Mouse (Mus musculus) heart, embryonic 14.5 days (tissue): ENCODE results near the gene Cldn3. TPM values are rescaled to one million over a fixed set of nuclear protein-coding genes. Genes with fewer than 3 reads are reported as not detected.
A peak's percentile ranks its signal among the peaks of the same experiment; 100 is the strongest.

ENCODE experiments used
- ATAC-seq: fragments of 200-750 bp; cut with Nextera tagmentation; 2 replicates; pipeline ENCODE4 v1.8.0; 2017; ENCODE audit warnings: low read depth, moderate TSS enrichment; ENCODE audit not compliant: insufficient number of reproducible peaks, insufficient read depth, low FRiP score
- H3K27ac ChIP-seq, 2 experiments: fragments of 200-500 bp in 1 of 2; fragments of 300-500 bp in 1 of 2; sonication (generic) in 1 of 2; replicated peaks in 1 of 2; 2 replicates each; pipeline ENCODE4 v1.5.1; 2012 to 2014; ENCODE audit warnings: low read depth in 2 of 2, low read length in 2 of 2, control low read depth in 1 of 2, mild to moderate bottlenecking in 1 of 2, mixed read lengths in 1 of 2; ENCODE audit not compliant: control insufficient read depth in 1 of 2, insufficient read depth in 1 of 2
- H3K27me3 ChIP-seq: fragments of 300-500 bp; sonication (generic); 2 replicates; pipeline ENCODE4 v1.6.1; 2014; ENCODE audit warnings: mild to moderate bottlenecking, low read length, control low read depth; ENCODE audit not compliant: control insufficient read depth, insufficient read depth
- H3K36me3 ChIP-seq: fragments of 300-500 bp; sonication (generic); 2 replicates; pipeline ENCODE4 v1.6.1; 2014; ENCODE audit warnings: mild to moderate bottlenecking, control low read depth, low read length, mixed read lengths; ENCODE audit not compliant: control insufficient read depth, insufficient read depth
- H3K4me1 ChIP-seq, 2 experiments: fragments of 200-500 bp in 1 of 2; fragments of 300-500 bp in 1 of 2; sonication (generic) in 1 of 2; 2 replicates each; pipeline ENCODE4 v1.6.1; 2012 to 2014; ENCODE audit warnings: low read length in 2 of 2, control low read depth in 1 of 2, mixed read lengths in 1 of 2; ENCODE audit not compliant: control insufficient read depth in 2 of 2, insufficient read depth in 2 of 2
- H3K4me2 ChIP-seq: fragments of 300-500 bp; sonication (generic); 2 replicates; pipeline ENCODE4 v1.6.1; 2014; ENCODE audit warnings: mild to moderate bottlenecking, low read length
- H3K4me3 ChIP-seq, 2 experiments: fragments of 200-500 bp in 1 of 2; fragments of 300-500 bp in 1 of 2; sonication (generic) in 1 of 2; 2 replicates each; pipeline ENCODE4 v1.5.1; 2012 to 2014; ENCODE audit warnings: low read length in 2 of 2, mild to moderate bottlenecking in 2 of 2, control low read depth in 1 of 2, low read depth in 1 of 2, moderate library complexity in 1 of 2; ENCODE audit not compliant: control insufficient read depth in 1 of 2, insufficient read depth in 1 of 2
- H3K9ac ChIP-seq: fragments of 300-500 bp; sonication (generic); 2 replicates; pipeline ENCODE4 v1.6.1; 2014; ENCODE audit warnings: mild to moderate bottlenecking, low read length
- H3K9me3 ChIP-seq: fragments of 300-500 bp; sonication (generic); 2 replicates; pipeline ENCODE4 v1.6.1; 2016; ENCODE audit warnings: low read length, control low read depth; ENCODE audit not compliant: control insufficient read depth
- WGBS: fragments of 180-500 bp; shearing (Covaris S2); extraction: QIAGEN DNeasy Blood & Tissue Kit; methylation state at CpG from one replicate; pipeline ENCODE4 v1.1.7; 2014; 5-methylcytosine and 5-hydroxymethylcytosine counted together
- polyA plus RNA-seq: library from polyadenylated mRNA; unstranded; fragments of >200 nt; fragmentation: Nextera tagmentation; extraction: Ambion mirVana; gene quantifications from 2 replicates; pipeline ENCODE4 v1.2.1, GENCODE M21; 2014

The Cldn3 gene
- polyA plus RNA-seq, 1 experiment from 2014 or later = 2.2 TPM

GRCm38 (mm10) chr5:135007802-135008571, 22.0 kb downstream of the Cldn3 start:
- Histone ChIP-seq H3K36me3 (peaks cover 13% of the 10 kb centered on the region), H3K9me3 (no peaks in the 10 kb centered on the region), H3K27me3 (no peaks in the 10 kb centered on the region), H3K4me1 (peaks cover 10 to 17% of the 10 kb centered on the region in 2 experiments), H3K4me3 (peak overlapping the region; percentile 66 to 71), H3K9ac (peak overlapping the region; percentile 81), H3K4me2 (peak overlapping the region; percentile 91), H3K27ac (peak overlapping the region; percentile 91 to 98)
- 29% methylated on average over 16 of the region's 16 CpGs for WGBS
- ATAC-seq = no peak

GRCm38 (mm10) chr5:135008671-135009589, 22.9 kb downstream of the Cldn3 start, which contains the start of gene Abhd11:
Abhd11 (plus strand) TSS chr5:135009152.
- no peaks in the 10 kb centered on the region for H3K27me3 ChIP-seq
- H3K4me1 ChIP-seq = peaks cover 10 to 19% of the 10 kb centered on the region in 2 experiments
- H3K4me3 ChIP-seq = peak within 1 kb of the TSS; percentile 66 to 71
- ATAC-seq = peak; percentile 87
- peak within 1 kb of the TSS; percentile 83 for H3K9ac ChIP-seq
- H3K9me3 ChIP-seq = no peaks in the 10 kb centered on the region
- H3K36me3 ChIP-seq = peaks cover 13% of the 10 kb centered on the region
- under 1% methylated on average over 52 of the region's 52 CpGs for WGBS
- H3K4me2 ChIP-seq = peak within 1 kb of the TSS; percentile 91
- peak within 1 kb of the TSS; percentile 98 for H3K27ac ChIP-seq

- H3K27ac ChIP-seq = peak overlapping the region; percentile 98
- ATAC-seq = peak; percentile 78
- peak overlapping the region; percentile 91 for H3K4me2 ChIP-seq
- H3K36me3 ChIP-seq = peaks cover 13% of the 10 kb centered on the region
- H3K4me3 ChIP-seq = peak overlapping the region; percentile 66 to 71
- no peaks in the 10 kb centered on the region for H3K9me3 ChIP-seq
- peaks cover 10 to 19% of the 10 kb centered on the region in 2 experiments for H3K4me1 ChIP-seq
- H3K27me3 ChIP-seq = no peaks in the 10 kb centered on the region
- peak overlapping the region; percentile 83 for H3K9ac ChIP-seq
- under 1% methylated on average over 37 of the region's 37 CpGs for WGBS
Observed at GRCm38 (mm10) chr5:135009590-135010319, 23.7 kb downstream of the Cldn3 start.

- 55% methylated on average over 7 of the region's 7 CpGs for WGBS
- Histone ChIP-seq H3K9me3 (no peaks in the 10 kb centered on the region), H3K4me1 (peaks cover 10 to 19% of the 10 kb centered on the region in 2 experiments), H3K9ac (peak overlapping the region; percentile 83), H3K4me2 (peak overlapping the region; percentile 91), H3K27ac (peak overlapping the region; percentile 52 to 98), H3K27me3 (no peaks in the 10 kb centered on the region), H3K36me3 (peaks cover 13% of the 10 kb centered on the region), H3K4me3 (peak overlapping the region; percentile 66 to 71; a peak in 3 of 4 replicates)
- ATAC-seq = no peak
Observed at GRCm38 (mm10) chr5:135010320-135010709, 24.3 kb downstream of the Cldn3 start.

GRCm38 (mm10) chr5:135010841-135011743, 25.1 kb downstream of the Cldn3 start:
- Histone ChIP-seq H3K4me1 (peaks cover 10 to 22% of the 10 kb centered on the region in 2 experiments), H3K4me2 (no peak overlapping the region; the same call in 1 of the 2 replicates), H3K9ac (no peak overlapping the region), H3K9me3 (no peaks in the 10 kb centered on the region), H3K36me3 (peaks cover 13% of the 10 kb centered on the region), H3K27ac (no peak overlapping the region), H3K4me3 (no peak overlapping the region), H3K27me3 (no peaks in the 10 kb centered on the region)
- 83% methylated on average over 25 of the region's 25 CpGs for WGBS
- no peak for ATAC-seq

GRCm38 (mm10) chr5:135011809-135012613, 26.0 kb downstream of the Cldn3 start:
- Histone ChIP-seq H3K9ac (peak overlapping the region; percentile 18; the same call in 1 of the 2 replicates), H3K27me3 (no peaks in the 10 kb centered on the region), H3K4me2 (peak overlapping the region; percentile 24), H3K9me3 (no peaks in the 10 kb centered on the region), H3K36me3 (peaks cover 13% of the 10 kb centered on the region), H3K4me1 (peaks cover 10 to 22% of the 10 kb centered on the region in 2 experiments), H3K27ac (0 out of 4 replicates have a peak overlapping the region, but pooled peaks of 1 of the 2 experiments have one; percentile 10), H3K4me3 (no peak overlapping the region)
- 44% methylated on average over 26 of the region's 26 CpGs for WGBS
- ATAC-seq = no peak
